Mouse (Mus musculus): ENCODE measurements around the gene Amz1. TPM values are rescaled to one million over a fixed set of nuclear protein-coding genes. Genes with fewer than 3 reads are reported as not detected.

The Amz1 gene
- polyA plus RNA-seq, 1 experiment from 2014 or later, result 3.9 TPM

DNA sequence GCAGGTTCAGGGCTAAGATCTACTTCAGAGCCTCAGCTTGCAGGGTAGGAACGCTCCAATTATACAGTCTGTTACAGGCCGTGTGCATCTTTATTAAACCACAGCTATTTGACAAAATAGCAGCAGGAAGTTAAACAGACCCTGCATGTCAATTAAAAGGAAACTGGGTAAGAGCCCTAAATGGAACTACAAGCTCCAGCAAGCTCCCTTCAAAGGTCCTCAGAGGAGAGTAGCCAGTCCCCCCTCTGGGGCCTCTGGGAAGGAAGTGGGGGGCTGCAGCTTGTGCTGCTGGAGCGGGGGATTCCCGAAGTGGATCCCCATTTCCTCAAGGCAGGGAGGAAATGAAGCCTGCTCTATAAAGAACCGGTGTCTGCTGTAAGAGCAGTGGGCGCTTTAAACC, 47.7 kb downstream of the Amz1 start:
- Histone ChIP-seq H3K4me2 (replicated peaks) (no peak overlapping the region), H3K4me3 (replicated peaks; ENCODE audit: low read length) (no peak overlapping the region), H3K36me3 (replicated peaks; ENCODE audit: control insufficient read depth, insufficient read depth) (no peaks in the 10 kb centered on the region), H3K27ac (peak overlapping the region; percentile 66), H3K9me3 (ENCODE audit: control insufficient read depth, low read length) (no peaks in the 10 kb centered on the region), H3K4me1 (replicated peaks; ENCODE audit: control insufficient read depth, insufficient read depth, low read length) (peaks cover 41% of the 10 kb centered on the region), H3K27me3 (ENCODE audit: control insufficient read depth, insufficient read depth, low read length) (no peaks in the 10 kb centered on the region), H3K9ac (no peak overlapping the region)
- 48% methylated on average over 6 of the region's 6 CpGs for WGBS
- DNase-seq (ENCODE audit: low spot score) (no peak), ATAC-seq (ENCODE audit: low FRiP score) (no peak)

GRCm38 (mm10) chr5:140772158-140772557, 48.2 kb downstream of the Amz1 start:
- H3K27ac ChIP-seq, result peak overlapping the region; percentile 66; the same call in 1 of the 2 replicates
- 75% methylated on average over 7 of the region's 7 CpGs for WGBS
- no peak overlapping the region for H3K9ac ChIP-seq
- H3K9me3 ChIP-seq (ENCODE audit: control insufficient read depth, low read length), result no peaks in the 10 kb centered on the region
- H3K36me3 ChIP-seq (replicated peaks; ENCODE audit: control insufficient read depth, insufficient read depth), result no peaks in the 10 kb centered on the region
- no peak overlapping the region for H3K4me2 ChIP-seq (replicated peaks)
- peaks cover 41% of the 10 kb centered on the region for H3K4me1 ChIP-seq (replicated peaks; ENCODE audit: control insufficient read depth, insufficient read depth, low read length)
- H3K27me3 ChIP-seq (ENCODE audit: control insufficient read depth, insufficient read depth, low read length), result no peaks in the 10 kb centered on the region
- ATAC-seq (ENCODE audit: low FRiP score) (no peak), DNase-seq (ENCODE audit: low spot score) (no peak)
- no peak overlapping the region for H3K4me3 ChIP-seq (replicated peaks; ENCODE audit: low read length)

DNA sequence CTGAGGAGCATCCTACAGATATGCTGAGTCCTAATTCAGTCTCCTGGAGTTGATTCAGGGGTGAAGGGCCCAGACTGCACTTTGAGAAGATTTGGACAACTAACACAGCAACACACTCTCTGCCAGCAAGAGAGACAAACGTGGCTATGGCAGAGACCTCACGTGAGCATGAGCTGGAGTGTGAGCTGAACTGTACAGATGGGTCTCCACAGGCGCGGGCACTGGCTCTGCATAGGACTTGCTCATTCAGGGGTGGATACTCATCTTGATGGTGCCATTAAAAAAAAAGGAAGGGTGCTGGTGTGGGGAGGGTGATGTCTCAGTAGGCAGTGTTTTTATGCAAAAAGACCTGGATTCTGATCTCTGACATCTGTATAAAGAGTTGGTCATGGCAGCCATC, 51.2 kb downstream of the Amz1 start:
- no peaks in the 10 kb centered on the region for H3K9me3 ChIP-seq (ENCODE audit: control insufficient read depth, low read length)
- no peaks in the 10 kb centered on the region for H3K27me3 ChIP-seq (ENCODE audit: control insufficient read depth, insufficient read depth, low read length)
- H3K9ac ChIP-seq, result no peak overlapping the region
- peaks cover 18% of the 10 kb centered on the region for H3K4me1 ChIP-seq (replicated peaks; ENCODE audit: control insufficient read depth, insufficient read depth, low read length)
- ATAC-seq (ENCODE audit: low FRiP score), result no peak
- H3K36me3 ChIP-seq (replicated peaks; ENCODE audit: control insufficient read depth, insufficient read depth), result peaks cover 8% of the 10 kb centered on the region
- no peak for DNase-seq (ENCODE audit: low spot score)
- WGBS, result 93% methylated on average over 4 of the region's 4 CpGs
- H3K4me2 ChIP-seq (replicated peaks), result no peak overlapping the region
- no peak overlapping the region for H3K27ac ChIP-seq
- H3K4me3 ChIP-seq (replicated peaks; ENCODE audit: low read length), result no peak overlapping the region

DNA sequence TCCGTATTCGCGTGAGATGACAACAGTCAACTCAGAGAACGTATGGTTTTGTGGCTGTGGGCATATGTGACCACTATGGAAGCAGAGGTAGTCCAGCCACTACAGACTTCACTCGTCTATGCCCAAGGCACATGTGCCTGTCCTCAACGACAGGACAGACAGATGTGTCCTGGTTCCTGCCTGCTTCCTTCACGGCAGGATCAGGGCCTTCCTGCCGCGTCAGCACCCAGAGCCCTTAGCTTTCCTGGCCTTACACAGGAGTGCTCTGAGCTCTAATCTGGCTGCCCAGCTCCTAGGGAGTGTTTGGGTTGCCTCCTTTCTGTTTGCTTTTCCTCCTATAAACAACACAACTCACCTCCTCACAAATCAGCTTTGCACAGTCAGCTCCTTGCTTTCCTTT, 53.0 kb downstream of the Amz1 start:
- DNase-seq (ENCODE audit: low spot score) (no peak), ATAC-seq (ENCODE audit: low FRiP score) (no peak)
- Histone ChIP-seq H3K4me3 (replicated peaks; ENCODE audit: low read length) (no peak overlapping the region), H3K27me3 (ENCODE audit: control insufficient read depth, insufficient read depth, low read length) (no peaks in the 10 kb centered on the region), H3K4me2 (replicated peaks) (no peak overlapping the region), H3K27ac (no peak overlapping the region), H3K9ac (no peak overlapping the region), H3K36me3 (replicated peaks; ENCODE audit: control insufficient read depth, insufficient read depth) (peaks cover 16% of the 10 kb centered on the region), H3K4me1 (replicated peaks; ENCODE audit: control insufficient read depth, insufficient read depth, low read length) (peaks cover 5% of the 10 kb centered on the region), H3K9me3 (ENCODE audit: control insufficient read depth, low read length) (no peaks in the 10 kb centered on the region)
- WGBS, result 83% methylated on average over 9 of the region's 9 CpGs

DNA sequence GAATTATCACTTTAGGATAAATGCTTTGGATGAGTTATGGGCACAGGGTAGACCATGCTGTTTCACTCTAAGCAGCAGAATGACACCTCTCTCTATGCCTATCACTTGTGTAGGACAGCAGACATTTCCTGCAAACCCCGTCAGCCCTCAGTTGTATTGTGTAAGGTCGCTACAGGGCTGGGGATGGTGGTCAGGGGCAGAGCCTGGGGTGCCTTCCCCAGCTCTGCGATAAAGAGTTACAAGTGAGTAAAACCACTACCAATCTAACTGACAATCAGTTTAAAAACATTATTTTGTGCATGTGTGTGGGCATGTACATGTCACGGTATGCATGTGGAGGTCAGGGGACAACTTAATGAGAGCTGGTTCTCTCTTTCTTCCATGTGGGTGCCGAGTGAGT, 57.2 kb downstream of the Amz1 start:
- no peaks in the 10 kb centered on the region for H3K27me3 ChIP-seq (ENCODE audit: control insufficient read depth, insufficient read depth, low read length)
- H3K9me3 ChIP-seq (ENCODE audit: control insufficient read depth, low read length), result no peaks in the 10 kb centered on the region

DNA sequence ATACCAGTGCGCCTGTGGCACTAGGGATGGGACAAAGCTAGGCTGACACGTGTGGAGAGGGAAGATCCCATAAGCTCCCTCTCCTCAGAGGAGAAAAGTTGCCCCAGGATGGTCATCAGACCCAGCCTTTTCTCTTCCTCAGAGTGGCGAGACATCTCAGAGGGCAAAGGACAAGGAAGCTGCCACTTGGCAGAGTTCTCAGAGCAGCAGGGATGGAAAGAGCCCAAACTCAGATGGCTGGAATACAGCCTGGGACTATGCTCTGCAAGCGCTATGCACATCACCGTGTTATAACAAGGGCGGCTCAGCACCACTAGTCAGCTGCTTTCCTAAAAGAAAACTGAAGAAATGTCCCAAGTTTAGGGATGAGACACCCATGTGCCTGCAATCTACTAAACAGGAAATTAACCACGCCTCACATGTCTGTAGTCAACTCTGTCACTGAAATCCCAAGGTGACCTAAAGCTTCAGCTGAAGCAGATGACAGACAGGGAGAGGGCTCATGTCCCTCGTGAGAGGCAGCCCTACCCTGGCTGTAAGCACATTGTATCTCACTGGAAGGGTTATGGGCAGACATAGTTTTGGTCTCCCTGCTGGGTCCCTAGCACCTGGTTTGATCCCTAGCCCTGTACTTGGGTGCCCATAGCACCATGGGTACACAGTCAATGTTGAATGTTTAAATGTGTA, 58.1 kb downstream of the Amz1 start:
- H3K4me2 ChIP-seq (replicated peaks), result no peak overlapping the region
- H3K27ac ChIP-seq, result no peak overlapping the region
- no peaks in the 10 kb centered on the region for H3K27me3 ChIP-seq (ENCODE audit: control insufficient read depth, insufficient read depth, low read length)
- DNase-seq (ENCODE audit: low spot score), result no peak
- H3K4me1 ChIP-seq (replicated peaks; ENCODE audit: control insufficient read depth, insufficient read depth, low read length), result no peaks in the 10 kb centered on the region
- H3K9me3 ChIP-seq (ENCODE audit: control insufficient read depth, low read length), result no peaks in the 10 kb centered on the region
- ATAC-seq (ENCODE audit: low FRiP score), result no peak
- peaks cover 47% of the 10 kb centered on the region for H3K36me3 ChIP-seq (replicated peaks; ENCODE audit: control insufficient read depth, insufficient read depth)
- no peak overlapping the region for H3K9ac ChIP-seq
- no peak overlapping the region for H3K4me3 ChIP-seq (replicated peaks; ENCODE audit: low read length)
- 95% methylated on average over 8 of the region's 8 CpGs for WGBS

More for the DNA sequence above, 57.2 kb downstream of the Amz1 start:
- H3K27ac ChIP-seq, result no peak overlapping the region
- H3K9ac ChIP-seq, result no peak overlapping the region
- H3K4me1 ChIP-seq (replicated peaks; ENCODE audit: control insufficient read depth, insufficient read depth, low read length), result no peaks in the 10 kb centered on the region
- H3K36me3 ChIP-seq (replicated peaks; ENCODE audit: control insufficient read depth, insufficient read depth), result peaks cover 47% of the 10 kb centered on the region
- 92% methylated on average over 5 of the region's 5 CpGs for WGBS
- no peak overlapping the region for H3K4me2 ChIP-seq (replicated peaks)
- no peak overlapping the region for H3K4me3 ChIP-seq (replicated peaks; ENCODE audit: low read length)
- ATAC-seq (ENCODE audit: low FRiP score) (no peak), DNase-seq (ENCODE audit: low spot score) (no peak)

GRCm38 (mm10) chr5:140783577-140783976, 59.6 kb downstream of the Amz1 start:
- Histone ChIP-seq H3K27ac (no peak overlapping the region), H3K36me3 (replicated peaks; ENCODE audit: control insufficient read depth, insufficient read depth) (peaks cover 41% of the 10 kb centered on the region), H3K9me3 (ENCODE audit: control insufficient read depth, low read length) (no peaks in the 10 kb centered on the region), H3K27me3 (ENCODE audit: control insufficient read depth, insufficient read depth, low read length) (no peaks in the 10 kb centered on the region), H3K4me2 (replicated peaks) (no peak overlapping the region), H3K4me3 (replicated peaks; ENCODE audit: low read length) (no peak overlapping the region), H3K4me1 (replicated peaks; ENCODE audit: control insufficient read depth, insufficient read depth, low read length) (no peaks in the 10 kb centered on the region), H3K9ac (no peak overlapping the region)
- DNase-seq (ENCODE audit: low spot score) (no peak), ATAC-seq (ENCODE audit: low FRiP score) (no peak)
- 95% methylated on average over 4 of the region's 4 CpGs for WGBS

DNA sequence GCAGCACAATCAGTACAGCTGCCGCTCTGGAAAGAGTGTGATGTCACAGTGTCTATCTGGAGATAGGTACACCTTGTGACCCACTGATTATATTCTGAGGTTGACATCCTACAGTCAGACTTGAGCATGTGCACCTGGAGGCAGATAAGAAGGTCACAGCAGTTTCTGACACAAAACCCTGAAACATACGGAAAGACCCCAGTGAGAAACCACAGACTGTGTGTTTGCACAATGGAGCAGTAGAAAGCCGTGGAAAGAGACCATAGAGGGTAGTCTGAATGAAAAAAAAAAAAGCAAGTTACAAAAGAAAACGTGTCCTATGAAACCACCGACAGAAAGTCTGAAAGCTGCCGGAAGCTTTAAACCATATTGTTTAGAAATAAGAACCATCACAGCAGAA, 60.4 kb downstream of the Amz1 start:
- 89% methylated on average over 6 of the region's 6 CpGs for WGBS
- Histone ChIP-seq H3K9me3 (ENCODE audit: control insufficient read depth, low read length) (no peaks in the 10 kb centered on the region), H3K27ac (no peak overlapping the region), H3K4me3 (replicated peaks; ENCODE audit: low read length) (no peak overlapping the region), H3K4me1 (replicated peaks; ENCODE audit: control insufficient read depth, insufficient read depth, low read length) (0 out of 2 replicates have a peak, but pooled peaks cover 4% of the 10 kb centered on the region), H3K36me3 (replicated peaks; ENCODE audit: control insufficient read depth, insufficient read depth) (peaks cover 39% of the 10 kb centered on the region), H3K4me2 (replicated peaks) (no peak overlapping the region), H3K27me3 (ENCODE audit: control insufficient read depth, insufficient read depth, low read length) (no peaks in the 10 kb centered on the region), H3K9ac (no peak overlapping the region)
- DNase-seq (ENCODE audit: low spot score), result no peak
- no peak for ATAC-seq (ENCODE audit: low FRiP score)

GRCm38 (mm10) chr5:140785240-140785872, 61.4 kb downstream of the Amz1 start:
- peaks cover 15% of the 10 kb centered on the region for H3K4me1 ChIP-seq (replicated peaks; ENCODE audit: control insufficient read depth, insufficient read depth, low read length)
- no peak overlapping the region for H3K9ac ChIP-seq
- DNase-seq (ENCODE audit: low spot score) (no peak), ATAC-seq (ENCODE audit: low FRiP score) (no peak)
- no peaks in the 10 kb centered on the region for H3K27me3 ChIP-seq (ENCODE audit: control insufficient read depth, insufficient read depth, low read length)
- H3K4me2 ChIP-seq (replicated peaks), result no peak overlapping the region
- H3K27ac ChIP-seq, result no peak overlapping the region
- WGBS, result 86% methylated on average over 13 of the region's 13 CpGs
- H3K36me3 ChIP-seq (replicated peaks; ENCODE audit: control insufficient read depth, insufficient read depth), result peaks cover 39% of the 10 kb centered on the region
- H3K9me3 ChIP-seq (ENCODE audit: control insufficient read depth, low read length), result no peaks in the 10 kb centered on the region
- H3K4me3 ChIP-seq (replicated peaks; ENCODE audit: low read length), result no peak overlapping the region

Data from hindbrain, embryonic 14.5 days (tissue).